Mouse (Mus musculus) right cerebral cortex, postnatal 4 days (tissue): ENCODE results near the gene Pdgfb.

Experiments
- DNase-seq: peaks from one replicate; pipeline ENCODE4 v3.0.0-alpha.2; 2022

Pdgfb gene

DNA sequence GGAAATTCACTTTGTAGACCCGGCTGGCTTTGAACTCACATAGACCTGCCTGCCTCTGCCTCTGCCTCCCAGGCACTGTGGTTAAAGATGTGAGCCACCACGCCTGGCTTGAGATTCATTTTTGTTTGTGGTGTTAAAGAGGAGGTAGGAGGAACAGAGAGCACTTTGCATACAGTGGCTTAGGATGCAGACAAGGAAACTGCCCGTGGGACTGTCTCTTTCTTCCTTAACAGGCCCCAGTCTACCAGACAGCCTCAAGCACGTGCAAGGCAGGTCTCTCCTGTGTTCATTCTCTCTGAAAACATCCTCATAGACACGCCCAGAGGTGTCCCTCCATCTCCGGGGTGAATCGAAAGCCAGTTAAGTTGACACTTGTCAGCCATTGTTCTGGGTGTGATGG is 19.6 kb upstream of the Pdgfb start:
- DNase-seq: no peak

DNA sequence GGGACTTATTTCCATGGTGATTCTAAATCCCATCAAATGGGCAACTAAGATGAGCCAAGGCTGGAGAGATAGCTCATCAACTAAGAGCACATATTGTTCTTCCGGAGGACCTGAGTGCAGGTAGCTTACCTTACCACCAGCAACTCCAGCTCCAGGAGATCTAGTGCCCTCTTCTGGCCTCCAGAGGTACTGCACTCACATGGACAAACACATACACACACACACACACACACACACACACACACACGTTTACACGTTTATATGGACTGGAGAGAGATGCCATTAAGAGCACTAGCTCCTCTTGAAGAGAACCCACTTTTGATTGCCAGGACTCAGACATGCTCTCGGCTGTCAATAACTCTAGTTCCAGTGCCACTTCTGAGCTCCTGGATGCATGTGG is 16.4 kb upstream of the Pdgfb start:
- DNase-seq: no peak

DNA sequence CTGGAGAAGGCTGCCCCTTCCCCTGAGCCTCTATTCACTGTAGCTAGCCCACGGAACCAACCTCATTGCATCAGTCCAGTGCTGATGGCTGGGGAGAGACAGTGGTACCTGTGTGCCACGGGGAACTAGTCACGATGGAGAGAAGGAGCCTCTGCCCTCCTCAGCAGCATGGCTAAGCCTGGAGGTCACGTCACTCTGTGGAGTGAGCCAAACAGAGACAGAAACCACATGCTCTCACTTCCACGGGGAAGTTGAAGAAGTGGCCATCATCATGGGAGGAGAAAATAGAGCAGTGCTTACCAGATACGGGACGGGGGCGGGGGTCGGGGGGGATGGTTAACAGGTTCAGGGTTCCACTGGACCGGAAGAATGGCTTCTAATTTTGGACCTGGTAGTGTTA is 15.6 kb upstream of the Pdgfb start:
- DNase-seq: no peak

DNA sequence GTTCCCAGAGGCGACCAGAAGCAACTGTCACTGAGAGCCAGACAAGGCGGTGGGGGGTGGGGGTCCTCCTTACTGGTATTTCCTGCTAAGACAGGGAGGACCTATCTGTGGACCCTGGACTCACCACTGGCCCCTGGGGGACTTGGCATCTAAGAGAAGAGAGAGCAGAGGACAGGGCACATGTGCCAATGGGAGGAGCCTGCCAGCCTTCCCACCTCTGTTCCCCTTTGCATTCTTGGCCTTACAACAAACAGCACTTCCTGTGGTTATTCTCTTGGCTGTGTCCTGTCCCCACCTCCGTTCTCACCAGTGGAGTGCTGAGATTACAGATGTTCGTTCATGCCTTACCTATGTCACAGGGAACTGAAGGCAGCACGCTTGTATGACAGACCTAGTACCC is 14.1 kb upstream of the Pdgfb start:
- DNase-seq: no peak

- no peak for DNase-seq
Measured at GRCm38 (mm10) chr15:80026689-80027353, 12.0 kb upstream of the Pdgfb start.

DNA sequence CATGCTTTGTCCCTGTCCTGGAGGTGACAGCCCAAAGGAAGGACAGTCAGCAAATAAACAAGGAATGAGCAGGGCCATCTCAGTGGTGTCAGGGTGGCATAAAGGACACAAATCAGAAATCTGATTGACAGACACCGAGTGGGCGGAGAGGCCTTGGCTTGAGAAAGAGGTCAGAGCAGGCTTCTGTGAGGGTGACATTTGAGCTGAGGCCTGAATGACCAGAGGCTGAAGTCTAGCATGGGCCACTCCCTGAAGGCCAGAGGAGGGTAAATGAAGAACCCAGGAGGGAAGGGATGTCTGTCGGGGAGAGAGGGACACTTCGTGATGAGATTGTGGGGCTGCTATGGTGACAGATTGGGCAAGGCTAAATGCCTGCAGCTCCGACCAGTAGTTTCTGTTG is 11.3 kb upstream of the Pdgfb start:
- no peak for DNase-seq

- no peak for DNase-seq
Measured at GRCm38 (mm10) chr15:80025615-80026014, 10.8 kb upstream of the Pdgfb start.

DNA sequence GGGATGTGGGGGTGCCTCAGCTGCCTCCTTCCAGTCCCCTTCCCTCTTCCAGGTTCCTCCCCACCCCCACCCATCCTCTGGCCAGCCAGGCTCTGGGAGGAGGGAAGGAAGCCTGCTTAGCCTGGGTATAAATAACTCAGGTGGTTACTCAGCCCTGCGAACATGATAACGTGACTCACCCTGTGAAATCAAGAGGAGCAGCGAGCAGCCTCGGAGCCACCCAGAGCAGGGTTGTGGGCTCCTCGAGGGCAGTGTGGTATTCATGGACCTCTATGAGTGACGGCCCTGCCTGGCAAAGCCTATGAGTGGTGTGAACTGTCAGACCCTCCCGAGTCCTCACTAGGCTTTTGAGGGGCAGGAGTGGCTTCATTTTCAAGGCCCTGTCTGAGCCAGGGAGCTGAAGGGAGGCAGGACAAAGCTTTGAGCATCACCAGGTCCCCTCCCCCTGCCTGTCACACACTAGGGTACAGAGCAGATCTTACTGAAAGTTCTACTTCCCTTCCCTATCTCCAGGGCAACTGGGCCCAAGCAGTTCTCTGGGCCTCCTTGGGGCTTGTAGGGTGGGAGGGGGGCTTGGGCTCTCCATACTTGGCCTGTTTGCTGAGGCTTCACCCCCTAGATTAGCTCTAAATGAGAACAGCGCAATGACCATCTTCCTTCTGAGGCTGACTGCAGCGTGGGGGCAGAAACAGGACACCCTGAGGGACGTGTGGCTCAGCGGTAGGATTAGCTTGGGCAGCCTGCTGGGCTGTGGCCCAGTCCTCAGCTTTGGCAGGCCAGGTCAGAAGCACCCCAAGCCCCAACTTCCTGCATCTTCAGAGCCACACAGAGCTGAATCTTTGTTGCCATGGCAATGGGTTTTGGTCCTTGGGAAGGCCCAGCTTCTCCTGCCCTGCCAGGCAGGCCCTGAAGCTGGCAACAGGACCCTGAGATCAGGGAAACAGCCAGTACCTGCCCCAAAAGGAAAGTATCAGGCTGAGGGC is 9.8 kb upstream of the Pdgfb start:
- no peak for DNase-seq

DNA sequence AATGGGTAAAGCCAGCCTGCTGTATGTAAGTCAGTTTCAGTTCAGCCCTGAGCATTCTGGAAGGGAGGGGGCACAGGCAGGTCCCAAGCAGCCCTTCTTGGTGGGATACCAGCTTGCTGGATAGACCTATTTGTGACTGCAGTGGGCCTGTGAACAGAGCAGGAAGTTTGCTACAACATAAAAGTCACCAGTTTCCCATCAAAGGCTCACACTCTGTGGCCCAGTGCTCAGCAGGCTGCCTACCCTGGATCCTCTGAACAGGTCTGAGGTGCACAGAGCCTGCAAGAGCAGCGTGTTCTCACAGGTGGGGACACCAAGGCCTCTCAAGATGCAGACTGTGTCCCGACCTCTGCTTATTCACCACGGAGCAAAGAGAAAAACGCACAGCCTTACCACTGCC is 5.7 kb upstream of the Pdgfb start:
- no peak for DNase-seq

DNA sequence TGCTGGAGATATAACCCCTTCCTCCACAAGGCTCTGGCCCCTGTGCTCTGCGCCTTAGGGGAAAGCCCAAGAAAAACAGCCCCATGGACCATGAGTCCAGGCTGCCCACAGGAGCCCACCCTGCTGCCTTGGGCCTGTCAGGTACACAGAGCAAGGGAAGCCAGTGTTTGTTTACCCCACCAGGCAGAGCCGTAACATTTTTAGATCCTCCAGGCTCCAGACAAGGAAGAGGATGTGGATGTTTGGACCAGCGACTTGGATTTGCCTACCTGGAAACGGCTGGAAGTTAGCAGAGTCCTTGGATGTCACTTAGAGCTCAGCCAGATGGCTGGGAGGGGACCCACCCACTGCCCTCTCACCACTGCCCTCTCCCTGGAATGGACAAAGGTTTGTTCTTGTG is 4.8 kb upstream of the Pdgfb start:
- no peak for DNase-seq

DNA sequence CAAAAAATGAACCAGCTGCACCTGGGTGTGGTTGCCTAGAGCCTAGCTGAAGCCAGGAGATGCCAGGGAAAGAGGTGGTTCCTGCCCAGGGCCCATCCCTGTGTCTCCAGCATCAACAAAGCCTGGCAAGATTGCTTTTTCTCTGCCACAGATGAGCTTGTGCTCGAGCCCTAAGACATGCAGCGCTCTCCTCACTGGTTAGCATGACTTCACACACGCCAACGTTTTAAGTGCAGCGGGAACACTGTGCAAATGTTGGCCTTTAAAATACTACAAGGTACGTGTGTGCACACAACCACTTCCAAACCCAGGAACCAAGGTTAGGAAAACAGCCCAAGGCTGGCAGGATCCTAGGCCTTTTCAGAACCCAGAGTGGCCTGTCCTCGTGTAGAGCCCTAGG is 4.4 kb upstream of the Pdgfb start:
- no peak for DNase-seq

GRCm38 (mm10) chr15:80016563-80017301 is 2.0 kb upstream of the Pdgfb start:
- no peak for DNase-seq

DNA sequence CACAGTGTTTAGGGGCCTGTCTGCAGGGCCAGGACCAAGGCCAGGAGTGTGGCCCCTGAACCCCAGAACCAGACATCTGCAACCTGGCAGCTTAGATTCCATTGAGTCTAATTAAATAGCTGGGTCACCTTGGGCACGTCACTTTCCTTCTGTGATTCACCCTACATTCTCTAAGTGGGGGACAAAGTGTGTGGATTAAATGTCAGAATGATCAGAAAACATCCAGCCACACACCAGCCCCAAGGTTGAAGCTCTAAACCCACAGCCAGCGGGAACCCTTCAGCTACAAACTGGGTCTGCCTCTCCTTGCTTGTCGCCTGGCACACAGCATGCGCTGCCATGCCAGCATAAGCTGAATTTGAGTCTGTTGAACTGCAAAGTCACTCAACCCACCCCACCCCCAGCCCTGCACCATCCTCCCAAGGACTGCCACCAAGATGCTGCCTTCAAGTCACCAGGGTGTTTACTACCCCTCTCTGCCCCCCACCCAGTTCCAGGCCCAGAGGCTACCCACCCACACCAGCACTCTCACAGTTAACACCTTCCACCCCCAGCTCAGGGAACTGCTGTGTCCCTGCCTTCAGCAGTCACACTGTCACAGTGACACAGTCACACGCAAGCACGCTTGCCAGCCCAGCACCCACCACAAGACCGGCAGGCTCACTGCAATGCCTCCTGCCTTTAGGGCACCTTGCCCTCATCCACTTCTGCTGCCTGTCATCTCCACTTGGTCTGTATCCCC is 605 bp upstream of the Pdgfb start:
- DNase-seq: no peak

DNA sequence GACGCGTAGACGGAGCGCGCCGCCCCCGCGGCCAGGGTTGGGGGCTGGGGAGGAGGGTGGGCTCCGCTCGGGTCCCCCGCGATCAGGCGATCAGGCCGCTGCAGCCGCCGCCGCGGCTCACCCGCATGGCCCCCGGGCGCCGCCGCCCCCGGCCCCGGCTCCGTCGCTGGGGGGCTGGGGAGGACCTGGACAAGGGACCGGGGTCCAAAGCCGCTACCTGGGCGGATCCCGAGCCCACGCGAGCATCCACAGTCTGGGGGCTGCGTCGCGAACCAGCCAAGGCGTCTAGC is 801 bp downstream of the Pdgfb start:
- DNase-seq: no peak

GRCm38 (mm10) chr15:80013256-80014030 is 1.3 kb downstream of the Pdgfb start:
- DNase-seq: peak; percentile 25

DNA sequence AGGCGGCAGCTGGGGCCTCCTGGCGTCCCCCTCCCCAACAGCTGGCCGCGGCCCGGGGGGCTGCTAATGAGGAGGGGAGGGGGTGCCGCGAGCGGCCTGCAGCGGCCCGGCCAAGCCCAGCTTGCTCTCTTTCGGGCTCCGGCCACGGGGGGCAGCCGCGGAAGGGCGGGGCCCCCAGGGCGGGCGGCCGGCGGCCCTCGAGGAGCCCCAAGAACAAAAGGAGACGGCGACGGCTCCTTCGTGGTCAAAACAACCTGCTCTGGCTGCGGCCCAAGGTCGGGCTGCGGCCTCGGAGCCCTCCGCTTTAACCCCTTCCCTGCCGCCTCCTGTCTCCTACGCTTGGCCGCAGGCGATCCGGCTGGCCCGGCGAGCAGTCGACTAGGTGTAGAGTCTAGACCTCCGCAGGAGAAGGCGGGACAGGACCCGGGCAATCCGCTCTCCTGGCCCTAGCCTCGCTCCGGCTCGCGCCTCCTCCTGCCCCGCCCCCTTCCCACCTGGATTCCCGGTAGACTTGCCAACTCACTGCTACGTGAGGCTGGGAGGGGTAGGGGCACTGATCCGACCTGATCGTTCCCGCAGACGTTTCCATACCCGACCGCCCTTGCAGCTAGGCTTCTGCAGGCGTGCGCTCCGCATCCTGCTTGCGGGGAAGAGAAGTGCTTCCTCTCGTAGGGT is 2.1 kb downstream of the Pdgfb start:
- DNase-seq: peak; percentile 63

GRCm38 (mm10) chr15:80011778-80012526 is 2.8 kb downstream of the Pdgfb start:
- peak; percentile 74 for DNase-seq

DNA sequence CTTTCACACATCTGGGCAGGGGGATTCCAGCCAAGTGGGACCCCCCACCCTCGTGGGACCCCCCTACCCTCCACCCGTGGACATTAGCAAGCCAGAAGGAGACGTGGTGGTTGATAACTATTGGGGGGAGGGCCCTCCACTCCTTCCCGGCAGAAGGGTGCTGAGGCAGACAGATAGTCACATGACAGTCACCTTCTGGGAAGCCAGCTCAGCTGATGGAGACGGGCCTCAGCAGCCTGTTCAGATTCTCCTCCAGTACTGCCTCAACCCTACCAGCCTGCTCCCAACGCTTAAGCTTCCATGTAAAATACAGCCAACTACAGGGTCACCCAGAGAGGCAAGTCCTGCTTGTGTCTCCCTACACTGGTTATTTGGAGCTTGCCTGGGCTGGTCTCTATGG is 3.6 kb downstream of the Pdgfb start:
- DNase-seq: no peak

DNA sequence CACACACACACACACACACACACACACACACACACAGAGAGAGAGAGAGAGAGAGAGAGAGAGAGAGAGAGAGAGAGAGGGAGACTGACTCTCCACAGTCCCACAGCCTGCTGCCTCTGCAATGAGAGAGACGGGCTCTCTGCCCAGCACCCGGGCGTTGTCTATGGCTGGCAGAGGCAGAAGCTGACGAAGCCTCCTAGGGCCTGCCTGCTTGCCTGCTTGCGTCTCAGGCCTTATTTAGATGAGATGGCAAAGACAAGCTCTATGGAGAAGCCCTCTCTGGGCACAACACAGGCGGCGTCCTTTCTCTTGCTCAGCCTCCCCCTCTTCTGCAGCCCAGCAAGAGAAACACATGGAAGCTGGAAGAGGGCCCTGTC is 4.6 kb downstream of the Pdgfb start:
- DNase-seq: peak; percentile 61

DNA sequence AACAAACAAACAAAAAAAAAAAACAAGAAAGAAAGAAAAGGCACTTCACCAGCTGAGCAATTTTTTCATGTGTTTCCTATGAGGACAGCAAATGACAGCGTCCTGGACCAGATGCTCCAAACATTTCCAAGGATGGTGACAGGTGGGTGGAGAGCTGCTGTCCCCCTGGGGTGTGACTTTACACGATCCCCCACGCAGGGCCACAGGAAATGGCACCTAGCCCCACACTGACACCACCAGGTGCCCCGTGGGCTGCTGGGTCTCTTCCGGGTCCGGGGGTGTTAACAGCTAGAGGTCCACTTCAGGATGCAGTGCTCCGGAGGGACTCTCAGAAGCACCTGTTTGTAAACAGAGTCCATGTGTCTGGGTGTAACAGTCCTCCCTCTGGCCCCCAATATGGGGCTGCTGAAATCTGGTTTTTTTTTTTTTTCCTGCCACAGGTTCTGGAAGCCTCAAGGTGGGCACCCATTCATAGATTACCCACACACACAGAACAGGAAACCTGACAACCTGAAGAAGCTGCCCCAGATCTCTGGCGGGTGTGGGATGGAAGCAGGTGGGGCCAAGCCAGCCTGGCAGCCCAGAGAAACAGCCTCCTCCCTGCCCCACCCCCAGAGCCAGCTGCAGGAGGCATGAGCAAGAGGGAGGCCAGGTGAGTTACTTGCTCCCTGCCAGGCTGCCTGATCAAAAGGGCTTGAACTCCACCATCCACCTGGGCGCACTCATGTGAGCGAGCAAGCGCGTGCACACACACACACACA is 5.2 kb downstream of the Pdgfb start:
- DNase-seq: no peak
